Mouse (Mus musculus) lung, adult 2 months (tissue): Measurements from ENCODE around the gene Phf6.

Source experiments
- CTCF ChIP-seq: fragments of 200-500 bp; IDR thresholded peaks from 2 replicates; pipeline ENCODE4 v1.5.1; 2011; ENCODE audit warnings: mild to moderate bottlenecking, low read length, control low read depth; ENCODE audit not compliant: insufficient read depth
- POLR2A ChIP-seq: fragments of 200-500 bp; IDR thresholded peaks from 2 replicates; pipeline ENCODE4 v1.6.1; 2011; ENCODE audit warnings: low read depth, mild to moderate bottlenecking, control low read depth, low read length, borderline replicate concordance; ENCODE audit errors: extremely low read depth

DNA sequence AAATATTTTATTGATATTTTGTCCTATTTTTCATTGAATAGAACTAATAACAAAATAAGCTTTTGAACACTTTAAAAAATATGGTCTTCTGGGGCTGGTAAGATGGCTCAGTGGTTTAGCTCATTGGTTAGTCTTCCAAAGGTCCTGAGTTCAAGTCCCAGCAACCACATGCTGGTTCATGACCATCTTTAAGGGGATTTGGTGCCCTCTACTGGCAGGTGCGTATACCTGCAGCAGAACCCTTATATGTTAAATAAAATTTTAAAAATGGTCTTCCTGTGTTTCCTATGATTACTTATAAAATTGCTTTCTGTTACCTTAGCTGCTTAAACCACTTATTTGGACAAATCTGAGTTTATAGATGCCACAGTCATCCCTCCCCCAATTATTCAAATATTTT lies 16.8 kb downstream of the Phf6 start:
- peak; percentile 26; the same call in 1 of the 2 replicates for TF ChIP-seq CTCF
- no peak for TF ChIP-seq POLR2A
